Mouse (Mus musculus): Measurements from ENCODE around the gene Ttc9b. TPM values are rescaled to one million over a fixed set of nuclear protein-coding genes. Genes with fewer than 3 reads are reported as not detected.

Gene Ttc9b
- polyA plus RNA-seq, 1 experiment from 2014 or later = not detected

DNA sequence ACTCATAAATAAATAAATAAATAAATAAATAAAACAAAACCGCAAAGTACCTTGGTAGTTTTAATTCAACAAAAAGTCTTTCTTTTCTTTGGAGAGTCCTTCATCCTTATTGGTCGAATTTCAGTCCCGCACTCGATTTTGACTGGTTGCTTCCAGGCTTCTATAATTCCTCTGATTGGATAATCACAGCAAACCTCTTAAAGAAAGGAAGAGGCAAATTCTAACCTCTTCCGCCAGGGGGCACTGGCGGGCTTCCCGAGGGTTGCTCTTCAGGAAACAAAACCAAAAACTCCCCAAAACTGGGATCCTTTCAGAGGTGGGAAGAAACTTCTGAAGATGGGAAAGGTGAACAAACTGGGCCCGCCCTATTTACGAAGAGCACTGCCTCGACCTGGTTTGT is 2.8 kb upstream of the Ttc9b start:
- Histone ChIP-seq H3K9ac (ENCODE audit: low read depth, low read length) (no peak overlapping the region), H3K4me3 (ENCODE audit: low read depth, low read length) (peak overlapping the region; percentile 29; the same call in 1 of the 2 replicates), H3K27ac (ENCODE audit: low read depth, low read length) (no peak overlapping the region), H3K36me3 (ENCODE audit: control insufficient read depth, insufficient read depth, low read length) (no peaks in the 10 kb centered on the region), H3K4me2 (peak overlapping the region; percentile 40), H3K9me3 (ENCODE audit: control insufficient read depth, low read length) (no peaks in the 10 kb centered on the region), H3K4me1 (replicated peaks; ENCODE audit: control insufficient read depth, insufficient read depth, low read length) (no peaks in the 10 kb centered on the region; the same call in 1 of the 2 replicates), H3K27me3 (replicated peaks; ENCODE audit: control insufficient read depth, insufficient read depth, low read length) (peaks cover 41% of the 10 kb centered on the region)
- 0 out of 2 replicates have a peak, but pooled peaks have one; percentile 29 for ATAC-seq (replicated peaks; ENCODE audit: low FRiP score)
- DNase-seq (ENCODE audit: low spot score) = no peak
- 5% methylated on average over 10 of the region's 10 CpGs for WGBS

DNA sequence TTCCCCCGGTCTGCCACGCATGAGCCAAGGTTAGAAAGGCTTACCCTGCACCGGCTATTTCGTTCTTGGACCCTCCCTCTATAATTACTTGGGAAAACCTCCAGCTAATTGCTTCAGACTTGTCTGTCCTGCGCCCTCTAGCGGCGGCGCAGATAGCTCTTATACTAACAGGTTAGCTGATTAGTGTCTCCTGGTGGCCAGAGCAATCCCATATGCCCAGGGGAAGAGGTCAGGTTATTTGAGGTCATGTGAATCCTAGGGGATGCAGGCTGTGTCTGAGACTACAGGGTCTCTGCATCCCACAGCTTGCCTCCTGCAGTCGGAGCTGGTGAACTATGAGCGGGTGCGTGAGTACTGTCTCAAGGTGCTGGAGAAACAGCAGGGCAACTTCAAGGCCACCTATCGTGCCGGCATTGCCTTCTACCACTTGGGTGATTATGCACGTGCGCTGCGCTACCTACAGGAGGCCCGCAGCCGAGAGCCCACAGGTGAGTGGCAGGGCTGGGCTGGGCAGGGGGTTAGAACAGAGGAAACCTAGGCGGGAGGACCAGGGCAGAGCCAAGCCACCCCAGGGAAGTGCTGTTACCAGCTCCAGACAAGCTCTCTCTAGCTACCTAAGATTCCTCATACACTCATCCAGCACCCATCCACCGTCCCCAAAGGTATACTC is 1.0 kb downstream of the Ttc9b start:
- H3K4me3 ChIP-seq (ENCODE audit: low read depth, low read length) = no peak overlapping the region
- peaks cover 7% of the 10 kb centered on the region; the same call in 1 of the 2 replicates for H3K4me1 ChIP-seq (replicated peaks; ENCODE audit: control insufficient read depth, insufficient read depth, low read length)
- no peak for ATAC-seq (replicated peaks; ENCODE audit: low FRiP score)
- no peak overlapping the region for H3K4me2 ChIP-seq
- no peak for DNase-seq (ENCODE audit: low spot score)
- no peaks in the 10 kb centered on the region for H3K36me3 ChIP-seq (ENCODE audit: control insufficient read depth, insufficient read depth, low read length)
- no peak overlapping the region for H3K27ac ChIP-seq (ENCODE audit: low read depth, low read length)
- H3K27me3 ChIP-seq (replicated peaks; ENCODE audit: control insufficient read depth, insufficient read depth, low read length) = peaks cover 78% of the 10 kb centered on the region
- H3K9me3 ChIP-seq (ENCODE audit: control insufficient read depth, low read length) = no peaks in the 10 kb centered on the region
- 54% methylated on average over 20 of the region's 20 CpGs for WGBS
- no peak overlapping the region for H3K9ac ChIP-seq (ENCODE audit: low read depth, low read length)

DNA sequence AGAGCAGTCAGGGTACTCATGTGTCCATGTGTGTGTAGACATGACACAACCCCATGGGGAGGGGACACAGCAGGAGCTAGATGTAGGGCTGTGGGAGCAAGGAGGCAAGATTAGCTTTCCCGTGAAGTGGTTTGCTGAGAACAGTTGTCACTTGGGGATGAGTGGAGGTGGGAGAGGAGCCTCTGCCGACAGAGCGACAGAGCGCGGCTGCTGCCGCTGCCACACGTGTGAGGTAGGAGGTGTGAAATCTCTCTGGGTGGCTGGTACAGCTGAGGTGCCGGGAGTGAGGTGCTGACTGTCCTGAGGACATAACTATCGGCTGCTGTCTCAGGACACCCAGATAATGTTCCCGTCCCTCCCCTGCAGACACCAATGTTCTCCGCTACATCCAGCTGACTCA is 1.8 kb downstream of the Ttc9b start:
- Histone ChIP-seq H3K36me3 (ENCODE audit: control insufficient read depth, insufficient read depth, low read length) (no peaks in the 10 kb centered on the region), H3K4me2 (no peak overlapping the region), H3K9ac (ENCODE audit: low read depth, low read length) (no peak overlapping the region), H3K4me3 (ENCODE audit: low read depth, low read length) (no peak overlapping the region), H3K27me3 (replicated peaks; ENCODE audit: control insufficient read depth, insufficient read depth, low read length) (peaks cover 79% of the 10 kb centered on the region), H3K4me1 (replicated peaks; ENCODE audit: control insufficient read depth, insufficient read depth, low read length) (peaks cover 7% of the 10 kb centered on the region; the same call in 1 of the 2 replicates), H3K27ac (ENCODE audit: low read depth, low read length) (no peak overlapping the region), H3K9me3 (ENCODE audit: control insufficient read depth, low read length) (no peaks in the 10 kb centered on the region)
- 40% methylated on average over 11 of the region's 11 CpGs for WGBS
- ATAC-seq (replicated peaks; ENCODE audit: low FRiP score) = no peak
- DNase-seq (ENCODE audit: low spot score) = no peak

DNA sequence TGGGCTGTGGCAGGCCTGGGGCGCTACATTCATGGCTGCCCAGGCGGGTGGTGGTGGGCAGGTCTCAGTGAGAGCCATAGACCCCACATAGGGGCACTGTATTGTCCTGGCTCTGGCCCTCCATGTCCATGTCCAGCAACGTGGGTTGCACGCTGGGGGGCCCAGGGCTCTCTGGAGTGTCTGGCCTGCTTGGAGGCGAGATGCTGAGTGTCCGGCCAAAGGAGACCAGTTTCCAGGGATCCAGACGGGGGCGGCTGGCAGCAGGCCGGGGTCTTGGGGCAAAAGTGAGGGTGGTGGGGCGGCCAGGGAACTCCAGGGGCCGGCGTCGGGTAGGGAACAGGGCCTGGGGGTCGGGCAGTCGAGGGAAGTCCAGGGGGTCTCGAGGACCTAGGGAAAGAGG is 2.9 kb downstream of the Ttc9b start:
- WGBS = 83% methylated on average over 16 of the region's 16 CpGs
- Histone ChIP-seq H3K36me3 (ENCODE audit: control insufficient read depth, insufficient read depth, low read length) (no peaks in the 10 kb centered on the region), H3K9me3 (ENCODE audit: control insufficient read depth, low read length) (no peaks in the 10 kb centered on the region), H3K9ac (ENCODE audit: low read depth, low read length) (no peak overlapping the region), H3K27me3 (replicated peaks; ENCODE audit: control insufficient read depth, insufficient read depth, low read length) (peaks cover 77% of the 10 kb centered on the region), H3K4me1 (replicated peaks; ENCODE audit: control insufficient read depth, insufficient read depth, low read length) (peaks cover 7% of the 10 kb centered on the region; the same call in 1 of the 2 replicates), H3K4me3 (ENCODE audit: low read depth, low read length) (no peak overlapping the region), H3K27ac (ENCODE audit: low read depth, low read length) (no peak overlapping the region), H3K4me2 (no peak overlapping the region)
- ATAC-seq (replicated peaks; ENCODE audit: low FRiP score) = no peak
- DNase-seq (ENCODE audit: low spot score) = no peak

GRCm38 (mm10) chr7:27657824-27658395 is 4.2 kb downstream of the Ttc9b start:
- 15% methylated on average over 53 of the region's 53 CpGs for whole genome bisulfite sequencing
- Histone ChIP-seq H3K27ac (ENCODE audit: low read depth, low read length) (no peak overlapping the region), H3K4me2 (peak overlapping the region; percentile 32), H3K36me3 (ENCODE audit: control insufficient read depth, insufficient read depth, low read length) (no peaks in the 10 kb centered on the region), H3K27me3 (replicated peaks; ENCODE audit: control insufficient read depth, insufficient read depth, low read length) (peaks cover 68% of the 10 kb centered on the region), H3K4me3 (ENCODE audit: low read depth, low read length) (no peak overlapping the region; the same call in 1 of the 2 replicates), H3K9me3 (ENCODE audit: control insufficient read depth, low read length) (no peaks in the 10 kb centered on the region), H3K4me1 (replicated peaks; ENCODE audit: control insufficient read depth, insufficient read depth, low read length) (peaks cover 7% of the 10 kb centered on the region; the same call in 1 of the 2 replicates), H3K9ac (ENCODE audit: low read depth, low read length) (no peak overlapping the region)
- ATAC-seq (replicated peaks; ENCODE audit: low FRiP score) (no peak), DNase-seq (ENCODE audit: low spot score) (no peak)

DNA sequence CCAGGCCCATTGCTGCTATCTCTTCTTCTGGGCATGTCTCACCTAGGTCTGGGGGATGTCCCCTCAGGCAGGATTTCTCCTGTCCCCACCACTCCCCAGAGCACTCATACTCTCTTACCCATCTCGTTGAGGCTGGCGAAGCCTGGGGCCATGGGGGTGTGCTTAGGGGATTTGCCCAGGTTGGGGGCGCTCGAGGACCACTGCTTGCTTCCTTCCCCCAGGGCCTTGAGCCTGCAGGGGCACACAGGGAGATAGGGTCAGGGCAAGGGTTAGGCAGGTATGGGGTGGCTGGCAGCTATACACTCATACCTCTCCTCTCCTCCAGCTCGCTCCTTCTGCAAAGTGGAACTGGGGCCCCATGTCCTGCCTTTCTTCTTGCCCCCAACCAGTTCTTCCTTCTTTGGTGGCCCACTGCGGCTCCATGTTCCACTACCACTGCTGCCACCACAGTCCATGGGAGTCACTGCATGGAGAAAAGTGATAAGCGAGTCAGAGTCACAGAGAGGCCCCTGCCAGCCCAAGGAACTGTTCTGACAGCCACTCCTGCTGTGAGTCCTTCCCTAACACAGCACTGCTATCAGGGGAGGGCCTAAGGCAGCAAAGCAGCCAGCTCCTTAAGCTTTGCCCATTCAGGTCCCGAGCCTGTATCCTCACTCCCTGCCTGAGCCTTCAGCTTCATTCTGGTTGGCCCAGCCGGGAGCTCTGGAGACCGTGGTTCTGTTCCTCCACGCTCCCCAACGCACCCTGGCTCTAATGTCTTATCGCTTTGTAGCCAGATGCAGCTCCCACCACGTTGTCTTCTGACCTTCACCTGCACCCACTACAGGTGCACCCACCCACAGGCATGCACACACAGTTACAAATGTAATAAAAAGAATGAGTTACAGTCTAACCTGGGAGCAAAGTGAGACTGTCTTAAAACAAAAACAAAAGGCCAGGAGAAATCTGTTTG is 5.3 kb downstream of the Ttc9b start:
- ATAC-seq (replicated peaks; ENCODE audit: low FRiP score) (peak; percentile 89), DNase-seq (ENCODE audit: low spot score) (peak; percentile 40)
- Histone ChIP-seq H3K4me1 (replicated peaks; ENCODE audit: control insufficient read depth, insufficient read depth, low read length) (peaks cover 7% of the 10 kb centered on the region; the same call in 1 of the 2 replicates), H3K4me2 (peak overlapping the region; percentile 2), H3K9ac (ENCODE audit: low read depth, low read length) (no peak overlapping the region), H3K27me3 (replicated peaks; ENCODE audit: control insufficient read depth, insufficient read depth, low read length) (peaks cover 57% of the 10 kb centered on the region), H3K9me3 (ENCODE audit: control insufficient read depth, low read length) (no peaks in the 10 kb centered on the region), H3K36me3 (ENCODE audit: control insufficient read depth, insufficient read depth, low read length) (no peaks in the 10 kb centered on the region), H3K27ac (ENCODE audit: low read depth, low read length) (no peak overlapping the region), H3K4me3 (ENCODE audit: low read depth, low read length) (no peak overlapping the region)
- 45% methylated on average over 14 of the region's 14 CpGs for WGBS

DNA sequence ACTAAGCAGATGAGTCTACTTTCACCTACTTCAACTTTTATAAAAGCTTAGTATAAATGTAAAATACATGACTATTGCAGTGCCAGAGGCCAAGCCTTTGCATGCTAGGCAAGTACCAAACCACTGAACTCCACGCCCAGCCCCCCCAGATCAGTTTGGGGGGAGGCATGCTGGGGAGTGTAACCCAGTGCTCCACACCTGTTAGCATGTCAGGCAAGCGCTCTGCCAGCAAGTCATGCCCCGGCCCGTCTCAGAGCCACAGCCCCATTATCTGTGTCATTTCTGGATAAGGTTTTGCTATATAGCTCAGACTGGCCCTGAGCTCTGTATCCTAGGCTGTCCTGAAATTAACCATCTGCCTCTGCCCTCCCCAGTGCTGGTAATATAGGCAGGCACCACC is 8.3 kb downstream of the Ttc9b start:
- Histone ChIP-seq H3K27me3 (replicated peaks; ENCODE audit: control insufficient read depth, insufficient read depth, low read length) (peaks cover 27% of the 10 kb centered on the region), H3K4me2 (no peak overlapping the region), H3K4me1 (replicated peaks; ENCODE audit: control insufficient read depth, insufficient read depth, low read length) (0 out of 2 replicates have a peak, but pooled peaks cover 7% of the 10 kb centered on the region), H3K9me3 (ENCODE audit: control insufficient read depth, low read length) (no peaks in the 10 kb centered on the region), H3K4me3 (ENCODE audit: low read depth, low read length) (no peak overlapping the region), H3K36me3 (ENCODE audit: control insufficient read depth, insufficient read depth, low read length) (no peaks in the 10 kb centered on the region; the same call in 1 of the 2 replicates), H3K27ac (ENCODE audit: low read depth, low read length) (no peak overlapping the region), H3K9ac (ENCODE audit: low read depth, low read length) (no peak overlapping the region)
- ATAC-seq (replicated peaks; ENCODE audit: low FRiP score) (no peak), DNase-seq (ENCODE audit: low spot score) (no peak)
- WGBS = 81% methylated on average over 4 of the region's 4 CpGs

- WGBS = 56% methylated on average over 9 of the region's 9 CpGs
- peak overlapping the region; percentile 68 for H3K9ac ChIP-seq (ENCODE audit: low read depth, low read length)
- no peaks in the 10 kb centered on the region for H3K9me3 ChIP-seq (ENCODE audit: control insufficient read depth, low read length)
- H3K4me3 ChIP-seq (ENCODE audit: low read depth, low read length) = peak overlapping the region; percentile 80
- no peak overlapping the region for H3K27ac ChIP-seq (ENCODE audit: low read depth, low read length)
- ATAC-seq (replicated peaks; ENCODE audit: low FRiP score) (no peak), DNase-seq (ENCODE audit: low spot score) (no peak)
- H3K4me1 ChIP-seq (replicated peaks; ENCODE audit: control insufficient read depth, insufficient read depth, low read length) = peaks cover 9% of the 10 kb centered on the region
- peak overlapping the region; percentile 100 for H3K4me2 ChIP-seq
- no peaks in the 10 kb centered on the region for H3K27me3 ChIP-seq (replicated peaks; ENCODE audit: control insufficient read depth, insufficient read depth, low read length)
- H3K36me3 ChIP-seq (ENCODE audit: control insufficient read depth, insufficient read depth, low read length) = no peaks in the 10 kb centered on the region
Observed at GRCm38 (mm10) chr7:27673064-27673574, 19.4 kb downstream of the Ttc9b start.
